Mouse (Mus musculus): ENCODE measurements around the gene Rpap2.

The Rpap2 gene

DNA sequence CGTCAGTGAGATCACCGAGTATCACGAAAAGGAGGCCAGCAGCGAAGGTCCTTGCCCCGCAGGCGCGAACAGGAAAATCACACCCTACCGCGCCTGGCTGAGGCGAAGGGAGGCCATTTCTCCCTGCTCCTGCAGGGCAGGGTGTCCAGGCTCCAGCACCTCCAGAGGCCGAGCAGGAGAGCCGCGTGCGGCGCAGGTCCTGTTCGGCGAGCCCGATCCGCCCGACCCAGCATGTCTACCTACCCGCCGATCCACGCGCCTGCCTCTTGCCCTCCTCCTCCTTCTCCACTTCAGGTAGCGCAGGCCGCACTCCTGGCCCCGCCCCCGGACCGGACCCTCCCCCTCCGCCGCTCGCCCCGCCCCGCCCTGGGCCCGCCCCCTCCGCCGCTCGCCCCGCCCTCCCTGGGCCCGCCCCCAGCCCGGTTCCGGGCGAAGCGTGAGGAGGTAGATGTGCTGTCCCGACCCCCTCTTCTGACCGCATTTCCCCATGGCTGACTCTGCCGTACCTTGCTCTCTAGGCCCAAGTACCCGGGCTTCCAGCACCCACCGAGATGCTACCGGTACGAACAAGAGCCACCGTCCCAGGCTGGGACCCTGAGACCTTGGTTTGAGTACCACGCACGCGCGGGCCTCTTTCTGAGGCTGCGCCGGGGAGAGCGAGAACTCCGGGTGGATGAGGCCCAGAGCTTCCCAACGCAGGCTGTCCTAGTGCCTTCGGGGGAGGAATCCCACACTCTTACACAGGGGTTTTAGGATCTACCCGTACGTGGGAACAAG, at the start of gene Rpap2, which contains the start of gene Glmn:
Gene Rpap2 (plus strand): TSS at position 73 of the 777 bp plus-strand sequence.
Gene Glmn (minus strand): TSS at position 588 of the 777 bp plus-strand sequence.
- peak; percentile 92 for DNase-seq

DNA sequence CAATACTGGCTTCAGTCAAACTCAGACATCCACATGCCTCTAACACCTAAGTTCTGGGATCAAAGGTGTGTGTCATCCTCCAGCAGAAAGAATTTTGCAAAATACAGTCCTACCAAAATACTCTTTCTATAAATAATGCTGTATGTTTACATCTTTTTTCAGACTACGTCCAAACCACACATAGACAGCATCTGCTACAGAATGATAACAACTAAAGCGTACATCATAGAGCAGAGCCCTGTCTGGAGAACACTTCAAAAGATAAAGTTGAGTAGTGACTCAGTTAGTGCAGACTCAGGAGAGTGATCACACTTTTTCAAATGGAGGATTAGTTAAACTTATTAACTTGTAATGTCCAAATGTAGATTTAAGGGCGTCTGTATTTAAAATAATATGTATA, 49.2 kb upstream of the Rpap2 start:
- no peak for DNase-seq

DNA sequence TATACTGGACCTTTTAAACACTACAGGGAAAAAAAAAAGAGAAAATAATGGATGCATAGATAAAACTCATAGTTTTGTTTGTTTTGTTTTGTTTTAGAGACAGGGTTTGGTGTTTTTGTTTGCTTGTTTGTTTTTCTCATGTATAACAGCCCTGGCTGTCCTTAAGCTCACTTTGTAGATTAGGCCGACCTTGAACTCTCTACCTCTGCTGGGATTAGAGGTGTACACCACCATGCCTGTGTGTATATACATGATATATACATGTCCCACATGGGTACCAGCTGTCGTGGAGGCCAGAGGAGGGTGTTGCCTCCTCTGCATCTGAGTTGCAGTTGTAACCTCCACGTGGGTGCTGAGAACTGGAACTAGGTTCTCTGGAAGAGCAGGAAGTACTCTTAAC, 48.7 kb upstream of the Rpap2 start:
- DNase-seq = no peak

DNA sequence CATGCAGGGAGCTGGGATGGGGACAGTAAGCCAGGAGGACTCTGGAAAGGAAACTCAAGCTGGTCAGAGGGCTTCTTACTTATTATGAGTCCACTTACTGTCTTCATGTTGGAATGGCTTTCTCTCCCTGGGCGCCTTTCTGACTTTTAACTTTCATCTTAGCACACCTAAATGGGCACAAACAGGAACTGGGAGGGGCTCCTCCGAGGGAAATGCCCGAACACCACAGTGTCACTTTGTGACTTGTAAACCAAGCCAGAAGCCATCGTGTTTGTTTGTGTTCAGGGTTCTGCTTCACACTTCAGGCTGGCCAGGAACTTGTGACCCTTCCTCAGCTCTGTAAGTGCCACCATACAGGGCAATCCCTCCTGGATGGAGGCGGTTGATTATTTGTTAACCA, 42.8 kb upstream of the Rpap2 start:
- no peak for DNase-seq

DNA sequence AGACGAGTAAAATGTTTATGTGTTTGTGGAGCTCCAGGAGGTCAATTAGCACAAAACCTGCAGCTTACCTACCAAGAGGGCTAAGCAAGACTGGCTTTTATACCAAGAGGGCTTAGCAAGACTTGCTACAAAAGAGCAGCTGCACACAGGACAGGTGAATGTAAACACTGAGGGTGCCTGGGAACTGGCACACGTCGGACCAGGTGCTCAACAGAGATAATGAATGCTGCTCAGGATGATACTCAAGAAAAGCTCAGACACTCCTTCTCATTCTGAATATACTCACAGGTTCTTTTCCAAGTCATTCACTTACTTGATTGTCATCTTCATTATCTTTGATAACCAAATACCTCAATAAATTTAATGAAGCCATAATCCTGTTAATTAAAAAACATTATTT, 40.2 kb upstream of the Rpap2 start:
- DNase-seq = no peak

DNA sequence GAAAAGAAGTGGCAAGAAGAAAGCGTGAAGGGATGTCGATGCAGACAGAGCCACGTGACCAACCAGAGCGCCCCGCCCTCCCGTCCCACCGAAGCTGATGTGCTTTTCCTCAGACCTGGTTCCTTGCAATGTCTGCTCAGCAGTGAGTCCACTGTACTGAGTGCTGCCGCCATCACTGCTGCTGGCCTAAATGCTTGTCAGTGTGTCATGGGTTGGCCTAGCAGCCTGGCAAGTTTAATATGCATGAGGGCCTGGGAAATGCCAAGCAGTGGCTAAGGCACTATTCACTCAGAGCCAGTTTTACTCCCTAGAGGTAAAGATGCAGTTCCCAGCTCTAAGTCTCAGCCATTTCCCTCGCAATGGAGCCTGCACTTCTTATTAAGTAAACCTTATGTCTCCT, 28.0 kb upstream of the Rpap2 start:
- no peak for DNase-seq

DNA sequence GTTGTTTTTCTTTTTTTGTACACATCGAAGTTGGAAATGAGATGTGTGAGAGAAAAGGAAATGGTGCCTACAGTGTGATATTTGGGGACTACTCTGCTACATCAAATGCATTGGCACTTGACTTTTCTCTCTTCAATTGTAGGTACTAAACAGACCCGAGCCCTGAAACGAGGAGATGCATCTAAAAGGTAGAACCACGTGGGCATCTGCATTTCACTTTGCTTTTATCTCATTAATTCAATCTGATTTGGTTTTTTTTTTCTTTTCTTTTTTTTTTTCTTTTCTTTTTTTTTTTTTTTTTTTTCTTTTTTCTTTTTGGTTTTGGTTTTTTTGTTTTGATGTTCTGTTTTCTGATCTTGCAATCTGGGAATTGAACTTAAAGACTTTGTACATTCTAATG, 1.2 kb downstream of the Rpap2 start:
- no peak for DNase-seq

DNA sequence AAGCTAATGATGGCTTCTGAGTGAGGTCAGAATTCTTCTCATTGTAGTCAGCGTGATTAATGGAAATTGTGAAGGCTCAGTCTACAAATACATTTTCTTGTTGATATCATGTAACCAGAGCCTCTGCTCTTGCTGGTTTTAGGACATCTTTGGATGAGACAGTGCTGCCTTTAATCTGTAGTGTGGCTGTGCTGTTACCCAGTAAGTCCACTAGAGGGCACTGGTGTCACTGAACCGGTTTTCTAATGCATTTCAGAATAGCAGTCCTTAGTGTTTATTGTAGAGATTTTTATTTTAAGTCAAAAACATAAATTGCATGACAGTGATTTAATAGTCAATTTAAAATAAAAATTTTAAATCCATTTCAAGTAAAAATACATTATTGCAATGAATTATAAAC, 14.1 kb downstream of the Rpap2 start:
- DNase-seq = peak; percentile 70

DNA sequence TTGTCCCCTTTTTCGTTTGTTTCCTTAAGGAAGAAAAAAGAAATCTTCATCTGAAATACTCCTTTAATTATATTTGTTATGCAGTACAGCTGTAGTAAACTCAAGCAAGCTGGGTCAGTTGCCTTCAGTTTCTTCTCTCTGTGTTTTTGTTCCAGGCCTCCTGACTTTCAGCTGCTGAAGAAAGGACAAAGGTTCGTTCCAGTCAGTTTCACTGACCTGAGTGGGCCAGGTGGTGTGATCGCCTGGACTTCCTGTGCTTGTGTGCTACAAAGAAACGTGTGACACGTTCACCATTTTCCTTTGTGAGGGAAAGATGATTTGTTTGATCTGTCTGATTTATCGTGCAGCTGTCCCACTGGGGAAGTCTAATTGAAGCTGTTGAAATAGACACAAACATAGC, 20.8 kb downstream of the Rpap2 start:
- no peak for DNase-seq

DNA sequence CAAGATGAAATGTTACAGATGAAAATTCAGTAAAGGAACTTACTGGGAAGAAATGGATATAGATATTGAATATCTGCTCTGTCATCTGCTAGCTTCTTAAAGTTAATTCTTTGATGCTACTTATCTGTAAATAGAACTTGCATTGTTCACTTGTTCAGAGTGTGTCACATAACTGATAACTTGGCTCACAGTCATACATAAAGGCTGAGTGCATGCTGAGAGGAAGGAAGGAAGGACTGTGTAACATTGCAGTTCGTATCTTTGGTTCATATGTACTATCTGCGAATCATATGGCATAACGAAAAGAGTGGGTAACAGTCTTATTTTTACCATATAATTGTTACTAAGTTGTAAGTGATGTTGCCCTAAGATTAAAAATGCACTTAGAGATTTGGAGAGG, 24.2 kb downstream of the Rpap2 start:
- no peak for DNase-seq

DNA sequence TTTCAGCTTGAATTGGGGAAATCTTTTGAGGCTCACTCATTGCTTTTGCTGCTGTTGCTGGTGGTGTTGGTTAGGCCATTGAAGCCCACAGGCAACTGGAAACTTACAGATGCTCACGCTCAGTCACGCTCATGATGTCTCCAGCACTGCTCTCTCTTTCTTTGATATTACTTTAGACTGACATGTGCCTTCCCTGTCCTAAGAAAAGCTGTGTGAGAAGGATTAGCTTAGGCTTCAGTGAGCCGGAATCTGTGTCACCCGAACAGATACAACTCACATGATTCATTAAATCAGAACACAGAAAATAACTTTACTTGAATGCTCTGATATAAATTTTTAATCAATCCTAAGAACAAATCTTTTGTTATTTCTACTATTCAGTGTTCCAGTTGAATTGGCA, 36.5 kb downstream of the Rpap2 start:
- DNase-seq = no peak

DNA sequence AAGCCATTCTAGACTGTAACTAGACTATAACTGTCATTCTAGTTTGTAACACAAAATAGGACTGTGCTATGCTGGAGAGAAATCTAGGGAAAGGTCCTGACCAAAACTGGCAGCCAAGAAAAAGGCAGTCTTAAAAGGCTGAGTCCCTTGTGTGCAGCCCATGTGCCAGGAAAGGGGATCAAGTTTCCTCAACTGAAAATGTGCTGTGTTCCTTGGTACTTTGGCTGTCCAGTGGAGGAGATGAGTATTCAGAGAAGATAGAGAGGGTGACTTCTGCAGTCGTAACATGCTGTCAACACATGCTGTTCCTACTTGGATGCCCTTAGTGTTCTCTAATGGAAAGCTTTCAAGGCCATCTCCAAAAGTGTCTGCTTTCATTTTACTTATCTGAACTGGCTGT, 39.9 kb downstream of the Rpap2 start:
- DNase-seq = no peak

DNA sequence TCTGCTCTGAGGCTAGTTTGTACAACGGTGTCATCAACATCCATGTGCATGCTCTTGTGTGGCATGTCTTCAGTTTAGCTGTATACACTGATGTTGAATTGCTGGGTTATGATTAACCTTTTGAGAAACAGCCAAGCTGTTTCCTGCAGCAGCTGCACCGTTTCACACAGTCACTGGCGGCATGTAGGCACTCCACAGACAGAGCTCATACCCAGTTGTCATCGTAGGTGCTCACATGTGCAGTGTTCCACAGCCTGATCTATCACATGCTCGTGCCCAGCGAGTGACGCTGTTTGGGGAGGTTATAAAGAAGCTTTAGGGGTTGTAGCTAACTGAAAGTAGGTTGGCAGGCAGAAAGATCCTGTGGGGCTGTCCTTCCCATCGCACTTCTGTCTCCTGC, 41.2 kb downstream of the Rpap2 start:
- no peak for DNase-seq

DNA sequence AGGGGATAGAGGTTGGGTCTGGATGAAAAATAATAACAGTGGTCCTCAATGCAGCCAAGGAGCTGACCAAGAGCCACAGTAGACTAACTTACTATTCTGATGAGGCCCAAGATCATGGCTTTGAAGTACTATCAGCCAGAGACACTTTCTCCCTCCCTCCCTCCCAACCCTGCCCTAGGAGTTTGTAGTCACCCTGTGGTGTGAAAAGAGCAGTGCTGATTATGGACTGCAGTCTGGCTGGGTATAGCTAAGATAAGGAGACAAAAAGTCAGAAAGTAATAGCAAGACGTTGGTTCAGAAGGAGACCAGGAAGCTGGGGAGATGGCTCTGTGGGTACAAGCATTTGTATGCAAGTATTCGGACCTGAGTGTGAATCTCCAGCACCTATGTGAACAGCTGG, 47.4 kb downstream of the Rpap2 start:
- no peak for DNase-seq

DNA sequence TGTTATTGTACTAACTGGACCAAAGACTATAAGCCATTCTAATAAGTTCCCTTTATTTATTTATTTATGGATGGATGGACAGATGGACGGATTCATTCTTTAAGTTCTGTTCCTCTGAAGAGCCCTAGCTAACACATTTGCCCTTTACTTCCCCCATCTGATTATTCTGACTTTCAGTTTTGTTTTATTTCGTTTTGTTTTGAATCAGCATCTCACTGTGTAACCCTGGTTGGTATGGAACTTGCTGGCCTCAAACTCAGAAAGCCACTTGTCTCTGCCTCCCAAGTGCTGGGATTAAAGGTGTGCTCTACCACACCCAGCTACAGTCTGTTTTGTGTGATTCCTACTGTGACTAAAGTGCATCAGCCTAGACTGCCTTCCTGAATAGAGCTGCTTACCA, 48.8 kb downstream of the Rpap2 start:
- no peak for DNase-seq

DNA sequence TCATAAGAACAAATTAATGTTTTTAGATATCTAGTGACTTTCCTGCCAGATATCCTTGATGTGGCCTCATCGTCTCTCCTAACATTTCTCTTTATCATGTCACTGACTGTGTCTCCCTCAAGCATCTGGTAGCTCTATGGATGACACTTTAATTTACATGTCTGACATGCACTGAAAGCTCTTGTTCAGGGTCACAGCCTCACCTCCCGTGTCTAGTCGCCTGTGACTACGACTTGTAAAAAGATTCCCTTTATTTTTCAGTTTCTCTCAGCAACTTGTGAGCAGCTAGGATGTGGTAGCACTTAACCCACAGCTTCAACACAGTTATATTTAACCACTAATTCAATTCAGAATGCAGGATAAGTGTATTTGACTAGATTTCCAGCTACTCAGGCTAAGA, 50.4 kb downstream of the Rpap2 start:
- DNase-seq = no peak

DNA sequence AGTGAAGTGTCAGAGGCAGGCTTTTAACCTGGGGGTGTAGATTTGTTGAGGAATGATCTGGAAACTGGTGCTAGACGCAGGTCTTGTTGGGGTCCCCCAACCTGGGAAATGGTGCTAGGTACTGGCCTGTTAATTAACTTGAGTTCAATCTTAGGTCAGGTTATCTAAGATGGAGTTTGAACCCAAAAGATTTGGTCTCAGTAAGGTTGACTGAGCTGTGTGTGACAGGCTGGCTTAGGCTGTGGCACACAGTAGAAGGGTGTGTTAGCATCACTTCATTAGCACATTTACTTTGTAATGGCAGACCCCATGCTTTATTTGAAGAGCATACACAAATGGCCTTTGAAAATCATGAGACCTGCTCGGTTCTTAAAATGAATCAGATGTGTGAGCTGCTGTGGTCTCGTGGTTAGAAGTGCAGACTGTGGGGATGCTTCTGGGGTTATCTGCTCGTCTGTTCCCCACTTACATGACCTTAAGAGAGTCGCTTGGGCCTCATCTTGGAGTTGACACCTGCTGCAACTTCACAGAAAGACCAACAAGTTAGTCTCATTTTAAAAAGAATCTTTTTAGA, 51.5 kb downstream of the Rpap2 start:
- no peak for DNase-seq

DNA sequence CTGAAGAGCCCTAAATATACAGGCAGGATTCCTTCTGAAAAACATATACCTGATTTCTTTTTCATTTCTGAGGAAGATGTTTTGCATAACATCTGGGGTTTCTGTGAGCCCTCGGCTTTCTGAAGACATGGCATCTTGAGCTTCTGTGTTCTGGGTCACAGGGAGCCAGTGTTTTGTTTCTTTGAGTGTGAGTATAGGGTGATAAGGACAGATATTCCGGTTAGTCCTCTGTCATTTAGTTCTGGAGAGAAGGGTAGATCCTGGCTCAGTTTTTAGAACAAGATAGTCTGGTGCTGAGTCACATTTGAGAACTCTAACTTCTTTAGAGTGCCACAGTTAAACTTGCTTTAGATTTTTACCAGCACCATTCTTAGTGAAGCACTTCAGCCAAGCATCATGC, 52.5 kb downstream of the Rpap2 start:
- DNase-seq = no peak

DNA sequence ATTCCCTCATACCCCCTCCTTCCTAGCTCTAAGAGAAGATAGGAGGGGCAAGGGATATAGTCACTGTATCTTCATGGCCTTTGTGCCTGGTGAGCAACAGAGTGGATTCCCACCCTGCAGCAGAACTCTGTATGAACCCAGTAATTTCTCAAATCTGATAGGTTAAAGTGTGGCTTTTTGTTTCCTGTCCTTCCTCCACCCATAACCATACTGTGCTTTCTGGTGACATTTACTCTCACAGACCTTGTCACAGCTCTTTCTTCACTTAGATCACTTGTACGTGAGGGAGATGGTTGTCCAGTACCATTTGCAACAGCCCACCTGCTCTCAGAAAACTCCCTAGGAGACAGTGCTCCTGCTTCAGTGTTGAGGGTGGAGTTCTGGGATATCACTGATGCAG, 53.3 kb downstream of the Rpap2 start:
- no peak for DNase-seq

DNA sequence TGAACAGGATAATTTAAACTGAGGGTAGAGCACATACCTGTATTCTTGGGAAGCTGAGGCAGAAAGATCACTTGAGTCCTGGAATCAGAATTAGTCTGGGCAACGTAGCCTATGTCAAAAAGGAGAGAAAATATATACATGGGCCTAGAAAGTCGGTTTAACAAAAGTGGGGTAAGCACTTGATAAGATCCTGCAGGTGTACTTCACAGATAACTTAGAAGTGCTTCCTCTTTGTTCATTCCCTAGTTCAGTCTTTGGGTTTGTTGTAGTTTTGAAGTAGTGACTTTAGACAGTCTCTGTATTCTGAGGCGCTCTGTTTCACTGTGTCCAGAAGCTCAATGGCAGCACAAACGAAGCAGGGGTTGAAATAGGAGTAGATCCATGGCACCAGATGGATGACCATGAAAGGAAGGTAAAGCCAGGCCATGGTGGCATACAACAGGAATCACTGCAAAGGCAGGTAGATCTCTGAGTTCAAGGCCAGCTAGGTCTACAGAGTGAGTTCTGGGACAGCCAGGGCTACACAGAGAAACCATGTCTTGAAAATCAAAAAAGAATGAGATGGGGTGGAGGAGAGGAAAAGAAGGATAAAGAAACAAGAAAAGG, 55.0 kb downstream of the Rpap2 start:
- DNase-seq = no peak

DNA sequence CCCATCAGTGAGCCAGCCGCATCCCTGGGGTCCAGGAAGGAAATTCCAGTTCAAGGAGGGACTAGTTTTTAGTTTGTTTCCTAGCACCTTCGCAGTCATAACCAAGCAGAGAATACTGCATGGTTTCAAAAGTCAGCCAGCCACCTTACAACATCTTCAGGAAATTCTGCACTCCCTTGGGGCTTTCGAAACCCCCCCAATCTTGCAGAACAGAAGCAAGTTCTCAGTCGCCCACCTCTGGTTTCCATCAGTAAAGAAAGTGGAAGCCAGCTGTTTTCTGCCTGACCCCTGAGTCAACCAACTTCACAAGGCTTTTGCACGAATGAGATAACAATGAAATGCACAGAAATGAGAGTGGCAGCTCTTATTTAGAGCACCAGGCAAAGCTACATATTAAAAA, 81.2 kb downstream of the Rpap2 start:
- DNase-seq = no peak

DNA sequence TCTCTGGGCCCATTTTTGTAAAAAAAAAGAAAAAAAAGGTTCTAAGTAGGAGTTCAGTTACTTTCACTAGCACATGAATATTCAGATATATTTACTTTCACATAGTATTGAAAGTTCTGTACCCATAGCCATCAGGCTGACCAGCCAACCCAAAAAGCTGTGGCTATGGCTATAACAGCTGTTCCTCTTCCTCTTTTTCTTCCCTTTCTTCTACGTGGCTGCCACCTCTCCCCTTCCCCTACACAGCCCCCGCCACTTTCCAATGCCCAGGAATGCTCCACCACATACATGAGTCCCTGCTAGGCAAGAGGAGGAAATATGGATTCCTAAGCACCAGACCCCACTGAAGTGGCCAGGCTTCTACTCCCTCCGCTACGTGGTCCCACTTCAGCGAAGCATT, 84.1 kb downstream of the Rpap2 start:
- no peak for DNase-seq

DNA sequence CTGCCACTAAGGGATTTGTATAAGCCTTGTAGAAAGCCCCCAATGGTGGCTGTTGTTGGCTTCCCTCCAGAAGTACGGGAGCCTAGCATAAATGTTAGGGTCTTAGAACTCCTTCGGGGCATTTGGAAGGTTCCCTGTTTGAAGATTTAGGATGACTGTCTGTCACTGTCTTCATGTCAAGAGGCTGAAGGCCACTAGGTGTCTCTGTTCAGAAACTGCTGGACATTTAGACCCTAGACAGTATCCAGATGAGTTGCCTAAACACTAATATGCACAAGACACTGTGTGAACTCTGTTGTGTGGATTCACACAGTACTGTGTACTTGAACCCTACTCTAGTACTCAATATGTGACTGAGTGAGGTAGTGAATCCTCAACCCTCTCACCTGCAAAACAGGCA, 87.2 kb downstream of the Rpap2 start:
- DNase-seq = no peak

DNA sequence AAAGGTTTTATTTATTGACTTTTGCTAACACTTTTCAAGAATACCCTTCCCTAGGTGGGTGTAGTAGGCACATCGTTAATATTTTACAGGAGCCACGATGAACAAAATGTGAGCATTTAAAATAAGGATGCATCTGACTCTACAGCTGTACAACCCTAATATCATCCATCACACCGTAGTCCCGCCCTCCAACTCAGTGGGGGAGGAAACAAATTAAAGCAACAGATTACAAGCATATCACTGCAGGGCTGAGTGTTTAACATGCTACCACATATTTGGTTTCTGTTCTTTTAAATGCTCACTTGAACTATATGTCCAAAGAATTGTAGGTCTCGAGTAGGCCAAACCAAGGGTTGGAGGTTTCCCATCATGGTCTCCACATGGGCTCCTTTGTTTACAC, 90.0 kb downstream of the Rpap2 start:
- DNase-seq = no peak
